Mouse (Mus musculus): ENCODE data around the gene Atf7ip.

- TF ChIP-seq CTCF (IDR thresholded peaks at IDR 0.05; ENCODE audit: control insufficient read depth, insufficient read depth, low read length) (peak; percentile 93), POLR2A (IDR thresholded peaks at IDR 0.05; ENCODE audit: borderline replicate concordance, control insufficient read depth, low read depth, low read length) (no peak)
These were observed 38.8 kb upstream of the Atf7ip start for GRCm38 (mm10) chr6:136466956-136467750.
